Mouse (Mus musculus) C2C12 (cell line): ENCODE measurements around the gene Meox2. TPM values are rescaled to one million over a fixed set of nuclear protein-coding genes. Genes with fewer than 3 reads are reported as not detected.

Source experiments
- H3K27me3 ChIP-seq: one replicate; pipeline ENCODE4 v1.6.1; 2011; ENCODE audit not compliant: control insufficient read depth, insufficient read depth, insufficient read length
- H3K36me3 ChIP-seq: one replicate; pipeline ENCODE4 v1.6.1; 2011; ENCODE audit not compliant: control insufficient read depth, insufficient read depth
- H3K4me3 ChIP-seq: one replicate; pipeline ENCODE4 v1.5.1; 2011; ENCODE audit warnings: mild to moderate bottlenecking, control low read depth; ENCODE audit not compliant: poor library complexity, insufficient read depth, severe bottlenecking
- H3K79me2 ChIP-seq: one replicate; pipeline ENCODE4 v1.6.1; 2011; ENCODE audit not compliant: control insufficient read depth, insufficient read depth
- H3K79me3 ChIP-seq: one replicate; pipeline ENCODE4 v1.6.1; 2011; ENCODE audit warnings: low read depth, control low read depth
- H3ac ChIP-seq: one replicate; pipeline ENCODE3; 2011; ENCODE audit warnings: low read depth; ENCODE audit not compliant: control insufficient read depth, insufficient read length
- CEBPB ChIP-seq: IDR thresholded peaks from one replicate; pipeline ENCODE4 v1.6.1; 2011; ENCODE audit warnings: low read depth, mild to moderate bottlenecking, control low read depth, moderate library complexity
- CTCF ChIP-seq: IDR thresholded peaks from one replicate; pipeline ENCODE4 v1.5.1; 2011; ENCODE audit not compliant: control insufficient read depth, insufficient read depth, insufficient read length
- FOSL1 ChIP-seq: IDR thresholded peaks from one replicate; pipeline ENCODE4 v1.8.0; 2011; ENCODE audit warnings: mild to moderate bottlenecking, low read length; ENCODE audit not compliant: poor library complexity, insufficient read depth, severe bottlenecking
- MAX ChIP-seq: IDR thresholded peaks from one replicate; pipeline ENCODE4 v1.6.1; 2011; ENCODE audit warnings: mild to moderate bottlenecking, control low read depth
- MYOD1 ChIP-seq: IDR thresholded peaks from one replicate; pipeline ENCODE4 v1.6.1; 2011; ENCODE audit warnings: low read depth; ENCODE audit not compliant: control insufficient read depth, insufficient read length
- MYOG ChIP-seq: IDR thresholded peaks from one replicate; pipeline ENCODE4 v1.6.1; 2011; ENCODE audit not compliant: control insufficient read depth, insufficient read length; ENCODE audit errors: extremely low read depth
- USF1 ChIP-seq: IDR thresholded peaks from one replicate; pipeline ENCODE4 v1.6.1; 2011; ENCODE audit warnings: low read depth, mild to moderate bottlenecking, control low read depth, moderate library complexity
- polyA plus RNA-seq: library from polyadenylated mRNA; unstranded; fragments of >200 nt; fragmentation: generic; extraction: Trizol; gene quantifications from one replicate; pipeline ENCODE4 v1.2.1, GENCODE M21; 2012; ENCODE audit warnings: missing spikeins

The Meox2 gene
- polyA plus RNA-seq, 1 experiment, result 0.66 TPM

DNA sequence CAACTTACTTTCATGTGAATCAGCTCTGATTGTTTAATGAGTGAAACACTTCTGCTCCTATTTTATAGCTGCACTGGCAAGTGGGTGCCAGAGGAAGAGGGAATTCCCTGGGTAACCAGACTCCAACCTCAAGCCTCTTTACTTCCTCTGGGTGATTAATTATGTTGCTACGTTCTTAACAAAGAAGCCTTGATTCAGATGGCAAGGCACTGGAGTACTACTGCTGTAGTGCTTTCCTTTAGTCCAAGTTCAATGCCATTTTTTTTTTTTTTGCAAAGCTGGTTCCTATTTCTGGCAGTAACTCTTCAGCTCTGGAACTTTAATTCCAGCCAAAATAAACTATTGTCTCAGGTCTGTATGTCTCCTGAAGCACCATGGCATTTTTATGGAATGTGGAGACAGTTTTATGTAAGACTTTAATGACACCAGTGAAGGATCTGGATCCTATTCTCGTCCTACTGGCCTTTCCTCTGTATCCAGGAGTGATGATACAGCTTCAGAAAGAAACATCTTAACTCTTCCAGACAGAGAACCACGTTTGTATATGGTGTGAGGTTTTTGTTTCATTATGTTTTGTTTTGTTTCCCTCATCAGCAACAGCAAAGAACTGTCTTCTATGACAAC is 33.9 kb downstream of the Meox2 start:
- Histone ChIP-seq H3K79me2 (no peaks in the 10 kb centered on the region), H3K79me3 (no peaks in the 10 kb centered on the region), H3K36me3 (no peaks in the 10 kb centered on the region), H3ac (no peak overlapping the region), H3K27me3 (no peaks in the 10 kb centered on the region), H3K4me3 (no peak overlapping the region)
- no peak for TF ChIP-seq MYOG
- TF ChIP-seq FOSL1, result no peak
- TF ChIP-seq MYOD1, result no peak
- TF ChIP-seq MAX, result no peak
- TF ChIP-seq USF1, result no peak
- no peak for TF ChIP-seq CEBPB
- no peak for TF ChIP-seq CTCF

DNA sequence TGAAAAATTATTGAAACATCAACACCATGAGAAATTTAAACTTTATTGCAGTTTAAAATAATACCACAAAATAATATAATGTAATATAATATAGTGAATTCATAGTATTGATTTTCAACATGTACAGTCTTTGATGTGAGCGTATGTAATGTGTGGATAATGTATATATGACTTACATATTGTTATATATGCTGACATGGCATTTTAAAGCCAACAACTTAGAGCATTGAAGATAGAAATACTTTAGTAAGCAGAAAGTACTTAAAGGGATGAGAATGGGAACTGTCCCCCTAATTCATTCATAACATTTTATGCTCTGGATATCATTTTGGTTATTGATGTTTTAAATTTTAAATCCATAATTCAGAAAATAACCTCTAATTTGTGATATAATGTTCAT is 35.5 kb downstream of the Meox2 start:
- Histone ChIP-seq H3K79me2 (no peaks in the 10 kb centered on the region), H3K79me3 (no peaks in the 10 kb centered on the region), H3K27me3 (no peaks in the 10 kb centered on the region), H3K4me3 (no peak overlapping the region), H3K36me3 (no peaks in the 10 kb centered on the region), H3ac (no peak overlapping the region)
- TF ChIP-seq MYOG, result no peak
- TF ChIP-seq MYOD1, result no peak
- no peak for TF ChIP-seq CEBPB
- TF ChIP-seq USF1, result no peak
- no peak for TF ChIP-seq MAX
- no peak for TF ChIP-seq CTCF

DNA sequence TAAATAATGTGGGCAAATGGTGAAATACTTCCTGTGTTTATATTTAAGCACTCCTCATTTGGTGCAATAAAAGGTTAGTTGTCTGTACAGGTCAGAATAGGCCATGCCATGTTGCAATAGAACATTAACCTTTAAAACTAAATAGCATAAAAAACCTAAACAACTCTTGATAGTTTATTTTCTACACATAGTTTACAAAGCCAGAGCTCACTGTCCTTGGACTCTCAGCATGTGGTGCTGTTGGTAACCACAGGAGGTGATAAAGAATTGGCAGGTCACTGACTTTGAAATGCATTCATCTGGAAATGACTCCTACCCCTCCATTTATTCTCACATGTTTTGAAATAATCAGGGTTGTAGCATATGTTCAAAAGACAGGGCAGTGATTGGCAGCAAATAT is 59.4 kb downstream of the Meox2 start:
- H3K27me3 ChIP-seq, result no peaks in the 10 kb centered on the region
- H3K79me3 ChIP-seq, result no peaks in the 10 kb centered on the region
- H3ac ChIP-seq, result no peak overlapping the region
- no peak overlapping the region for H3K4me3 ChIP-seq
- no peaks in the 10 kb centered on the region for H3K79me2 ChIP-seq
- no peak for TF ChIP-seq MYOD1
- TF ChIP-seq CEBPB, result no peak
- no peak for TF ChIP-seq CTCF
- TF ChIP-seq MYOG, result no peak
- no peak for TF ChIP-seq USF1
- no peak for TF ChIP-seq MAX
- no peak for TF ChIP-seq FOSL1
- no peaks in the 10 kb centered on the region for H3K36me3 ChIP-seq

DNA sequence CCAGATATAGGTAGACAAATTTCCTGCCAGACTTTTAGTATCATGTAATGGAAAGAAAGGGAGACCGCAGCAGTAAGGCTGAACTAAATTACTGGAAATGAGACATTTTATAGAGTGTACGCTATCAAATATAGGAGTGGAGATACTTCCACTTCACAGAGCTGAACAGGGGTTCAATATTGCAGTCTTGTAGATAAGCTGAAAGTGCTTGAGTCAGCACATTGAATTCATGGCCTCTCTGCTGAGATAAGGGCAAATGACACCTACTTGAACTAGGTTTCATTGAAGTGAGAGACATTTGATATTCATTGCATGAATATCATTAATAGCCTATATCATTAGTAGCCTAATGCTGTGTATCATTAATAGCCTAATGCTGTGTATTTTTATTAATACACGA is 65.0 kb downstream of the Meox2 start:
- H3K36me3 ChIP-seq, result no peaks in the 10 kb centered on the region
- H3K79me2 ChIP-seq, result no peaks in the 10 kb centered on the region
- no peaks in the 10 kb centered on the region for H3K27me3 ChIP-seq
- no peak for TF ChIP-seq USF1
- no peaks in the 10 kb centered on the region for H3K79me3 ChIP-seq
- no peak overlapping the region for H3ac ChIP-seq
- no peak overlapping the region for H3K4me3 ChIP-seq

DNA sequence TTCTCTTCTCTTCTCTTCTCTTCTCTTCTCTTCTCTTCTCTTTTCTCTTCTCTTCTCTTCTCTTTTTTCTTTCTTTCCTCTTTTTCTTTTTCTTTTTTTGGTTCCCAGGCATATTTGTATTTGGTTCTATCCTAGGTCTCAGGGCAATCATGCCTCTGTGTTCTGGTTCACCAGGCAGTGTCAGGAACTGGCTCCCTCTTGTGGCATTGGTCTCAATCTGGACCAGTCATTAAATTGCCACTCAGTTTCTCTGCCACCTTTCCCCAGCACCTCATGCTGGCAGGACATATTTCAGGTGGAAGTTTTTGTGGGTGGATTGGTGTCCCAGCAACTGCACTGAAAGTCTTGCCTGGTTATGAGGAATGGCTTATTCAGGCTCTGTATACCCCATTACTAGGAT is 75.3 kb downstream of the Meox2 start:
- no peak overlapping the region for H3K4me3 ChIP-seq
- no peaks in the 10 kb centered on the region for H3K36me3 ChIP-seq
- H3K79me3 ChIP-seq, result no peaks in the 10 kb centered on the region
- no peaks in the 10 kb centered on the region for H3K27me3 ChIP-seq
- no peak overlapping the region for H3ac ChIP-seq
- no peaks in the 10 kb centered on the region for H3K79me2 ChIP-seq
- peak; percentile 28 for TF ChIP-seq CTCF
- no peak for TF ChIP-seq MYOD1

DNA sequence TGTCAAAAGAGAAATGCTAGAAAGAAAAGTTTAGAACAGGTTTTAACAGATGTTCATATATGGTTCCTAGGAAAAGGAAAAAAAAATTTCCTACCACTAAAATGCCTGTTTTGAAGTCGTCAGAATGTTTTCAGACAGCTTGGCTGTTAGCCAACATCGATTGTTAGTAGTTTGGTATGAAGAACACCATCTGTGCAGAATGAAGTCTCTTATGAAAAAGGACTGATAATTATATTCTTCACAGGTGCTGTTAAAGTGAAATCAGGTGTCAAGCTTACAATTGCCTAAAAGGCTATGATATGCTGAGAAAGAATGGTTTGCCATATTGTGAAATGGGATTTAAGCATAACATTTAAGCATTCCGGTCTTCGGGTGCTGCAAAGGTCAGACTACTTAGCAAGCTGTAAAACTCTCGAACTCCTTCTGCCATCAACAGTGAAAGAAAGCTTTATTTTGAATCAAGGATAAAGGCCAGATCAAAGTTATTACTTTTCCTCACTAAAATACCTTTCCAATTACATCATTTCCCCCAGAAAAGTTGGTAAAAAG is 80.7 kb downstream of the Meox2 start:
- TF ChIP-seq CEBPB (no peak), MAX (no peak), CTCF (no peak), USF1 (no peak), MYOG (no peak), MYOD1 (no peak), FOSL1 (no peak)
- Histone ChIP-seq H3K79me3 (no peaks in the 10 kb centered on the region), H3ac (no peak overlapping the region), H3K36me3 (no peaks in the 10 kb centered on the region), H3K79me2 (no peaks in the 10 kb centered on the region), H3K4me3 (no peak overlapping the region), H3K27me3 (no peaks in the 10 kb centered on the region)

Other genes with a start within 250 kb of the Meox2 start
- gene Agmo, start 133.1 kb downstream of the Meox2 start, polyA plus RNA-seq, result 0.02 TPM